Mouse (Mus musculus) liver, adult 2 months (tissue): ENCODE results near the gene Rasgrp2.

Experiments used
- CTCF ChIP-seq: fragments of 200-500 bp; IDR thresholded peaks from 2 replicates; pipeline ENCODE4 v1.5.1; 2011; ENCODE audit warnings: low read depth, low read length, control low read depth
- POLR2A ChIP-seq: fragments of 200-500 bp; IDR thresholded peaks from 2 replicates; pipeline ENCODE4 v1.6.1; 2011; ENCODE audit warnings: low read length, control low read depth; ENCODE audit not compliant: insufficient read depth; ENCODE audit errors: extremely low read depth

DNA sequence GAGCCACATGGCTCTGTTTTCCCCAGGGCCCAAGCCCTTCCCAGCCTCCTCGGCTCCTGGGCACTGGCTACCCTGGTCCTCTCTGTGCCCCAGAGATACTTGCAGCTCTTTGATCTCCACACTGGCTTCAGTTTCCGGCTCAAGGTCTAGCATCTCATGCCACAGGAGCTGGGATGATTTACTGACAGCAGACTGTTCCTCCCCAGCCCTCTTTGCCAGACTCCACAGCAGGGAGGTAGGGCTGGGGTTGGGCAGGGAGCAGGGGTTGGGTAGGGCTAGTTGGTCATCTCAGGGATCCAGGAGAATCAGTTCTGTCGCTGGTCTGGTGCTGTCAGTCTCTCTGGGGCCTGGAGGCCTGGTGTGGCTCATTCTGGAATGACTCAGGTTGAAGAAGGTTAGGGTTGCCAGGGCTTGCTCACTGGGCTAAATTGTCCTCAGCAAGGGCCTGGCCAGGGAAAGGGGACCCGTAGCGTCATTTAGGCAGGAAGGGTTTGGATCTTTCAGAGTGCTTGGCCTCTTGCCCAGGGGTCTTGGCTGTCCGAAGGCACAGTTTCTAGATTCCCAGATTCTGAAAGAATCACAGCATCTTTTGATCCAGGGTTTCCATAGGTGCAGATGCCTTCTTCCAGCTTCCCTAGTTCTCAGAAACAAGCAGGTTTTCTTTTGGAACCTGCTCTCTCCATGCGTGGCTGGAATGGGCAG, 47.7 kb downstream of the Rasgrp2 start:
- no peak for TF ChIP-seq POLR2A
- TF ChIP-seq CTCF: no peak
